Mouse (Mus musculus) brain, embryonic 14.5 days (tissue): ENCODE measurements around the gene Car15.

Experiments
- CTCF ChIP-seq: fragments of 200-500 bp; IDR thresholded peaks from 2 replicates; pipeline ENCODE4 v1.5.1; 2012; ENCODE audit warnings: inconsistent platforms, mild to moderate bottlenecking, moderate library complexity, borderline replicate concordance; ENCODE audit not compliant: insufficient read depth, insufficient read length; ENCODE audit errors: extremely low read depth
- POLR2A ChIP-seq: fragments of 200-500 bp; IDR thresholded peaks from 2 replicates; pipeline ENCODE4 v1.6.1; 2012; ENCODE audit warnings: mild to moderate bottlenecking, inconsistent platforms, borderline replicate concordance; ENCODE audit not compliant: poor library complexity, insufficient read depth, insufficient read length, severe bottlenecking; ENCODE audit errors: extremely low read depth

DNA sequence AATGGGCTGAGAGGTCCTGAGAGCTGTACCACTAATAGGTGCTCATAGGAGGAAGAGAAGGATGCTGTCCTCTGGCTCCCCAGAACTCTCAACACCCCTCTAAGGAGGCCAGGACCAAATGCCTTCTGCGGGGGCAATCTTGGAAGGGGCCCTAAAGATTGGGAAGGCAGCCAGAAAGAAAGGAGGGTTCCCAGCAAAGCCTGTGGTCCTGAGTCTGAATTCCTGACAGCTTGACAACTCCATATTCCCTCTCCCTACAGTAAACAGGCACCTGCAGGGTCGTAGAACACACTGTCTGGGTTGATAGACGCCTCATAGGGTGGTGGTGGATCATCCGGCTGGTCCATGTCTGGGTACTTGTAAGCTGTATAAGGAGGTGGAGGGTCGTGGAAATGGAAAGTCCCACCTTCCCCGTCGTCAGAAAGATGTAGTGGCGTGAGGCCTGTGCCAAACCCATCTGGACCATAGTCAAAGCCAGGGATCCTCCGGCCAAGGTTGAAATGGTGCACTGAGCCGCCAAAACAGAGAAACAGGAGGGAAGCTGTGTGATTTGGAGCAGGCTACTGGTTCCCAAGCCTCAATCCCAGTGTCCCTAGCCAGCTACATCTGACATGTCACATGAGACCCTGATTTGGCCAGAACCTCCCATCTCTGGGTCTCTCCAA, 5.7 kb upstream of the Car15 start:
- no peak for TF ChIP-seq POLR2A
- no peak for TF ChIP-seq CTCF
